Mouse (Mus musculus): Measurements from ENCODE around the gene Lst1.

DNA sequence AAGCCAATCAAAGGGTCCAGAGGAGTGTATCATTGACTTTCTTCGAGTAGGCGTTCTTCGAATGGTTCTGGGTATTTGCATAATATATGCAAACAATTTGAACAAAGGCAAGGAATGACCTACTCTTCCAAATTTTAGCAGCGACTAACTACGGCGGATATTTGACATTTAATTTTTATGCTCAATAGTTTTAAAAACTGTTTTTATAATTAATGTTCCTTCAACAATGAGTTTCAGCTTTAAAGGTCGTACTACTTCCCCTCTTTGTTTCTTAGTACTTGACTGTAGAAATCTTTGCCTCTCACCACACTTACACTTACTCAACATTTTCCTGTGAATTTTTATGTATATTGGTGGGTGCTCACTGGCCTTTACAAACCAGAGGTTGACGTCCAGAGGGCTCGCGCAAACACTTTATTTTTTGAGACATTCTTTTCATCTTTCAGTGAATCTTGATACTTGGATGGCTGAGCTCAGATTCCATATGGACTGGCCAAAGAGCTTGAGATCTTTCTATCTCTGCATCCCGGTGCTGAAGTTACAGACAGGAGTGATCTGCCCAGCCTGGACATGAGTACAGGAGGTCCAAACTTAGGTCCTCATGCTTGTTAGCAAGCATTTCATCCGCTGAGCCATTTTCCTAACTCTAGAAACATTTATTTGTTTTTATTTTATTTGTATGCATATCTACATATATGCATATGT, 22.6 kb downstream of the Lst1 start:
- TF ChIP-seq CTCF (IDR thresholded peaks at IDR 0.05; ENCODE audit: low read depth, low read length) (no peak), TAL1 (conservative IDR thresholded peaks at IDR 0.05; ENCODE audit: low read depth, low read length) (no peak), GATA1 (IDR thresholded peaks at IDR 0.05; ENCODE audit: borderline replicate concordance, low read length) (no peak), POLR2AphosphoS5 (IDR thresholded peaks at IDR 0.05; ENCODE audit: insufficient replicate concordance, low read depth, low read length) (no peak)

Data from G1E (cell line).